Mouse (Mus musculus): ENCODE measurements around the gene Fancc. TPM values are rescaled to one million over a fixed set of nuclear protein-coding genes. Genes with fewer than 3 reads are reported as not detected.
"Not testable (repeated sequence)": the region's sequence is repeated elsewhere in the genome, so short reads cannot be mapped to it uniquely, and the experiment has no call there.

The Fancc gene
- polyA plus RNA-seq, 1 experiment from 2014 or later, result 5.2 TPM

GRCm38 (mm10) chr13:63428211-63428610 lies 68.9 kb downstream of the Fancc start:
- H3K4me1 ChIP-seq (ENCODE audit: insufficient read depth), result peaks cover 11% of the 10 kb centered on the region
- WGBS (ENCODE audit: insufficient replicate concordance), result 90% methylated on average over 5 of the region's 5 CpGs
- H3K4me3 ChIP-seq (ENCODE audit: low read depth, low read length); H3K4me2 ChIP-seq (ENCODE audit: low read depth, low read length); ATAC-seq; H3K9ac ChIP-seq (replicated peaks); H3K36me3 ChIP-seq (replicated peaks; ENCODE audit: insufficient read depth, low read length); H3K27ac ChIP-seq (ENCODE audit: low read depth); H3K27me3 ChIP-seq (ENCODE audit: insufficient read depth, low read length); H3K9me3 ChIP-seq (ENCODE audit: low read length); DNase-seq: not testable (repeated sequence)
- TF ChIP-seq CTCF (IDR thresholded peaks at IDR 0.05; ENCODE audit: low read depth), result 0 out of 2 replicates have a peak, but pooled peaks have one; percentile 18

DNA sequence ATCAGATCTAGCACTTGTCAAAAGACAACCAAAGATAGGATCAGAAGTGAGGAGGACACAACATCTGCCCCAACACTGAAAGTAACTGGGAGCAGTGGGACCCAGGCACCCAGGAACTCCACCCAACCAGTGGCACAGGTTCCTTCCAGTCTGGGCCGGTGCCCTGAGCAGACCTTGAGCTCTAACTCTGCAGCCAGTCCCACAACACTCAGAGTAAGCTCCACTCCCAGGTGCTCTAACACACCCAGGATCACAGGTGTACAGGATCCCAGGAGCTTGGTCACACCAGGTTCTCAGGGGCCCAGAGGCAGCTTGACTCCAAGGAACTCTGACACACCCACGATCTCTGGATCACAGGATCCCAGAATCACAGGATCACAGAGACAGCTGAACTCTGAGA lies 74.0 kb downstream of the Fancc start:
- Histone ChIP-seq H3K27ac (ENCODE audit: low read depth) (no peak overlapping the region), H3K27me3 (ENCODE audit: insufficient read depth, low read length) (no peaks in the 10 kb centered on the region), H3K9me3 (ENCODE audit: low read length) (no peaks in the 10 kb centered on the region), H3K4me3 (ENCODE audit: low read depth, low read length) (no peak overlapping the region), H3K4me2 (ENCODE audit: low read depth, low read length) (no peak overlapping the region), H3K9ac (replicated peaks) (no peak overlapping the region), H3K36me3 (replicated peaks; ENCODE audit: insufficient read depth, low read length) (no peaks in the 10 kb centered on the region), H3K4me1 (ENCODE audit: insufficient read depth) (no peaks in the 10 kb centered on the region)
- DNase-seq, result no peak
- ATAC-seq, result no peak
- no peak for TF ChIP-seq CTCF (IDR thresholded peaks at IDR 0.05; ENCODE audit: low read depth)
- TF ChIP-seq EP300 (IDR thresholded peaks at IDR 0.05; ENCODE audit: low read depth), result no peak
- WGBS (ENCODE audit: insufficient replicate concordance), result 87% methylated on average over 2 of the region's 2 CpGs

DNA sequence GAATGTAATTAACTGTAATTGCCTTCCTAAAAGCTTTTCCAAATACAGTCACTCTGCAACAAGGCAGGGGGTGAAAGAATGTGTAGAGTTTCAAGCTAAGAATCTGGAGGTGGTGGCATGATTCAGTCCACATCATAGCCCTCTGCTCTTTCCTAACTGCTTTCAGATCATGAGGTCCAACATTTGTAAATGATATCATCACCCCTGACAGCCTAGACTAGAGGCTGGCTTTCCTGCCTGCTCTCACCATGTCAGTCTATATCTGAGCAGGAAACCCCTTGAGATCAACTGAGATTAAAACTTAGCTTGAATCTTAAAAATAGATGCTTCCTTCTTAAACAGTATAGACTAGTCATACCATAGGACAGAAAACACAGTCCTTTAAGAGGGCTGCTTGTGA lies 75.9 kb downstream of the Fancc start:
- Histone ChIP-seq H3K4me3 (ENCODE audit: low read depth, low read length) (no peak overlapping the region), H3K4me2 (ENCODE audit: low read depth, low read length) (no peak overlapping the region)
- no peak for ATAC-seq

GRCm38 (mm10) chr13:63418148-63418547 lies 78.9 kb downstream of the Fancc start:
- TF ChIP-seq EP300 (IDR thresholded peaks at IDR 0.05; ENCODE audit: low read depth) (no peak), CTCF (IDR thresholded peaks at IDR 0.05; ENCODE audit: low read depth) (peak; percentile 42; the same call in 1 of the 2 replicates)
- 58% methylated on average over 2 of the region's 2 CpGs for WGBS (ENCODE audit: insufficient replicate concordance)
- ATAC-seq, result no peak

More for the DNA sequence above, 75.9 kb downstream of the Fancc start:
- Histone ChIP-seq H3K9ac (replicated peaks) (no peak overlapping the region), H3K9me3 (ENCODE audit: low read length) (no peaks in the 10 kb centered on the region), H3K36me3 (replicated peaks; ENCODE audit: insufficient read depth, low read length) (no peaks in the 10 kb centered on the region), H3K27ac (ENCODE audit: low read depth) (no peak overlapping the region), H3K27me3 (ENCODE audit: insufficient read depth, low read length) (no peaks in the 10 kb centered on the region), H3K4me1 (ENCODE audit: insufficient read depth) (no peaks in the 10 kb centered on the region)
- TF ChIP-seq CTCF (IDR thresholded peaks at IDR 0.05; ENCODE audit: low read depth) (no peak), EP300 (IDR thresholded peaks at IDR 0.05; ENCODE audit: low read depth) (no peak)
- no peak for DNase-seq

DNA sequence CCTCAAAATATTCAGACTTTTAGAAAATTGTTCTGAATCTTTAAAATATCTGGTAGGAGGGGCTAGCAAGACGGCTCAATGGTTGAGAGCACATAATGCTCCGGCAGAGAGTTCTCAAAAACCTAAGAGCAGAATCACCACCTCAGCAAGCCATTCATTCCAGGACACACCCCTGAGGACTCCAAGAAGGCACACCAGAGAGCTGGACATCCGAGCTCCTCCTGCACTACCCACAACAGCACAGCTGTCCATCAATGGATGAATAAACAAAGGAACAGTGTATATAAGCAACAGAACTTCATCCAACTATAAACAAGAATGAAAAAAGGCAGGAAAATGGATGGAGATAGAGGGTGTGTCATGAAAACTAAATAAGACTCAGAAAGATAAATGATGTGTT lies 80.3 kb downstream of the Fancc start:
- Histone ChIP-seq H3K27me3 (ENCODE audit: insufficient read depth, low read length) (no peaks in the 10 kb centered on the region), H3K4me3 (ENCODE audit: low read depth, low read length) (no peak overlapping the region), H3K9ac (replicated peaks) (no peak overlapping the region), H3K9me3 (ENCODE audit: low read length) (no peaks in the 10 kb centered on the region), H3K4me1 (ENCODE audit: insufficient read depth) (0 out of 2 replicates have a peak, but pooled peaks cover 2% of the 10 kb centered on the region), H3K4me2 (ENCODE audit: low read depth, low read length) (no peak overlapping the region), H3K36me3 (replicated peaks; ENCODE audit: insufficient read depth, low read length) (no peaks in the 10 kb centered on the region), H3K27ac (ENCODE audit: low read depth) (no peak overlapping the region)
- DNase-seq, result no peak
- WGBS (ENCODE audit: insufficient replicate concordance), result 71% methylated on average over 3 of the region's 3 CpGs
- TF ChIP-seq CTCF (IDR thresholded peaks at IDR 0.05; ENCODE audit: low read depth), result no peak
- TF ChIP-seq EP300 (IDR thresholded peaks at IDR 0.05; ENCODE audit: low read depth), result no peak
- ATAC-seq, result no peak

More at GRCm38 (mm10) chr13:63418148-63418547, 78.9 kb downstream of the Fancc start:
- H3K36me3 ChIP-seq (replicated peaks; ENCODE audit: insufficient read depth, low read length), result no peaks in the 10 kb centered on the region
- H3K4me2 ChIP-seq (ENCODE audit: low read depth, low read length), result no peak overlapping the region
- DNase-seq, result no peak
- no peaks in the 10 kb centered on the region for H3K9me3 ChIP-seq (ENCODE audit: low read length)
- no peak overlapping the region for H3K4me3 ChIP-seq (ENCODE audit: low read depth, low read length)
- H3K4me1 ChIP-seq (ENCODE audit: insufficient read depth), result no peaks in the 10 kb centered on the region
- no peaks in the 10 kb centered on the region for H3K27me3 ChIP-seq (ENCODE audit: insufficient read depth, low read length)
- no peak overlapping the region for H3K27ac ChIP-seq (ENCODE audit: low read depth)
- no peak overlapping the region for H3K9ac ChIP-seq (replicated peaks)

GRCm38 (mm10) chr13:63412662-63413061 lies 84.4 kb downstream of the Fancc start:
- no peak for DNase-seq
- Histone ChIP-seq H3K4me2 (ENCODE audit: low read depth, low read length) (no peak overlapping the region), H3K9me3 (ENCODE audit: low read length) (no peaks in the 10 kb centered on the region), H3K9ac (replicated peaks) (no peak overlapping the region), H3K36me3 (replicated peaks; ENCODE audit: insufficient read depth, low read length) (no peaks in the 10 kb centered on the region), H3K4me3 (ENCODE audit: low read depth, low read length) (no peak overlapping the region), H3K27me3 (ENCODE audit: insufficient read depth, low read length) (no peaks in the 10 kb centered on the region), H3K4me1 (ENCODE audit: insufficient read depth) (0 out of 2 replicates have a peak, but pooled peaks cover 4% of the 10 kb centered on the region), H3K27ac (ENCODE audit: low read depth) (no peak overlapping the region)
- TF ChIP-seq CTCF (IDR thresholded peaks at IDR 0.05; ENCODE audit: low read depth) (no peak), EP300 (IDR thresholded peaks at IDR 0.05; ENCODE audit: low read depth) (no peak)
- no peak for ATAC-seq
- WGBS (ENCODE audit: insufficient replicate concordance), result 90% methylated on average over 4 of the region's 4 CpGs
